Mouse (Mus musculus) kidney, adult 10 weeks (tissue): Measurements from ENCODE around the gene Tdg. TPM values are rescaled to one million over a fixed set of nuclear protein-coding genes. Genes with fewer than 3 reads are reported as not detected.

Experiments
- polyA plus RNA-seq: library from polyadenylated mRNA; stranded (reverse); fragments of 350-450 nt; fragmentation: Illumina TruSeq; extraction: RNeasy Lipid Tissue Mini Kit (QIAGEN cat#74804); gene quantifications from one replicate; pipeline ENCODE4 v1.2.3, GENCODE M21; 2014; ENCODE audit warnings: low read depth, low replicate concordance

Gene Tdg
- polyA plus RNA-seq, result 20.4 TPM

GRCm38 (mm10) chr10:82629586-82630255 is at the start of gene Tdg:
Gene Tdg, plus strand, starts transcription at chr10:82629828.

GRCm38 (mm10) chr10:82622671-82623552 is 6.7 kb upstream of the Tdg start, which contains the start of gene 1190007I07Rik:
Gene 1190007I07Rik, minus strand, starts transcription at chr10:82623228.

GRCm38 (mm10) chr10:82690494-82690893 is 60.9 kb downstream of the Tdg start, which contains the start of gene Glt8d2:
Gene Glt8d2, minus strand, starts transcription at chr10:82690650.

GRCm38 (mm10) chr10:82695956-82696355 is 66.3 kb downstream of the Tdg start, which contains the start of gene Hcfc2:
Gene Hcfc2, plus strand, starts transcription at chr10:82696160.

Other genes with a start within 250 kb of the Tdg start
- gene Gm1553, start 137.2 kb upstream of the Tdg start, polyA plus RNA-seq, result not detected
- 22.0 TPM for gene 1190007I07Rik, start 6.6 kb upstream of the Tdg start, polyA plus RNA-seq
- gene Glt8d2, start 60.8 kb downstream of the Tdg start, polyA plus RNA-seq, result 0.77 TPM
- gene Hcfc2, start 66.3 kb downstream of the Tdg start, polyA plus RNA-seq, result 56.4 TPM
- gene Nfyb, start 134.3 kb downstream of the Tdg start, polyA plus RNA-seq, result 28.6 TPM
- gene Txnrd1, start 204.1 kb downstream of the Tdg start, polyA plus RNA-seq, result 97.1 TPM
- gene Eid3, start 236.8 kb downstream of the Tdg start, polyA plus RNA-seq, result 0.49 TPM